8 mouse cellular contexts compared by ENCODE assay signal in the genomic region with DNA sequence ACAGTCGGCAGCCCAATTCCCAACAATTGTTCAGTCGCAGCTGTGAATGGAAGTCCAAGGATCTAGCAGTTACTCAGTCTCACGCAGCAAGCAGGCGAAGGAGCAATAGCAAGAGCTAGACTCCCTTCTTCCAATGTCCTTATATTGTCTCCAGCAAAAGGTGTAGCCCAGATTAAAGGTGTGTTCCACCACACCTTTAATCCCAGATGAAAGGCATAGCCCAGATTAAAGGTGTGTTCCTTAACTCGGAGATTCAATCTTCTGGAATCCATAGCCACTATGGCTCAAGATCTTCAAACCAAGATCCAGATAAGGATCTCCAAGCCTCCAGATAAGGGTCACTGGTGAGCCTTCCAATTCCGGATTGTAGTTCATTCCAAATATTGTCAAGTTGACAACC. TPM values are rescaled to one million over a fixed set of nuclear protein-coding genes. Genes with fewer than 3 reads are reported as not detected.
DNase-seq lines count a peak whose midpoint lies in the region; ATAC-seq and TF ChIP-seq lines count a peak whose summit lies in the region.
"Not testable (repeated sequence)": the region's sequence is repeated elsewhere in the genome, so short reads cannot be mapped to it uniquely, and the experiment has no call there.

A gene (minus strand): TSS at position 101 of the 400 bp plus-strand sequence.

- not testable (repeated sequence) for H3K4me1 ChIP-seq in ES-E14 (ENCODE audit: control insufficient read depth in 2 of 2, insufficient read depth in 2 of 2, low read length in 2 of 2, poor library complexity in 1 of 2); cortical plate, adult 2 months (ENCODE audit: control insufficient read depth, insufficient read depth, low read length); kidney, adult 2 months (ENCODE audit: control insufficient read depth, insufficient read depth, low read length); lung, postnatal 0 days (ENCODE audit: insufficient read depth, low read depth, low read length); neural tube, embryonic 15.5 days

- H3K4me2 ChIP-seq in lung, postnatal 0 days (replicated peaks; ENCODE audit: low read depth, low read length); neural tube, embryonic 15.5 days: not testable (repeated sequence)

- H3K9ac ChIP-seq in ES-E14 (ENCODE audit: insufficient read depth, low read depth, low read length, poor library complexity, severe bottlenecking); lung, postnatal 0 days (replicated peaks; ENCODE audit: low read depth); neural tube, embryonic 15.5 days (replicated peaks): not testable (repeated sequence)

- intact Hi-C loops in gastrocnemius, adult 2 months (cut with DNase I); heart, postnatal 10 days (cut with DNase I); left cerebral cortex, postnatal 36 days (cut with DNase I): not testable (repeated sequence)

- not testable (repeated sequence) for TF ChIP-seq POLR2A in cortical plate, adult 2 months (IDR thresholded peaks at IDR 0.05; ENCODE audit: extremely low read depth, insufficient read depth, low read length); kidney, adult 2 months (IDR thresholded peaks at IDR 0.05; ENCODE audit: low read depth, low read length)

- not testable (repeated sequence) for TF ChIP-seq CTCF in cortical plate, adult 2 months (IDR thresholded peaks at IDR 0.05; ENCODE audit: extremely low read depth, insufficient read depth, low read length); gastrocnemius, adult 2 months (IDR thresholded peaks at IDR 0.05); kidney, adult 2 months (conservative IDR thresholded peaks at IDR 0.05; ENCODE audit: insufficient read depth, insufficient read length, low read depth, low read length); lung, postnatal 0 days (IDR thresholded peaks at IDR 0.05)

- not testable (repeated sequence) for DNase-seq in ES-E14 (ENCODE audit: low read depth, low spot score); gastrocnemius, adult 2 months; heart, postnatal 10 days; kidney, adult 2 months; left cerebral cortex, postnatal 36 days (ENCODE audit: low spot score in 2 of 2); lung, postnatal 0 days (ENCODE audit: low spot score)

- in situ Hi-C loops in ES-E14 (cut with MboI; ENCODE audit: low sequenced_read_pairs in 2 of 2, unreplicated experiment in 2 of 2): not testable (repeated sequence)

- WGBS in kidney, adult 2 months: 79% methylated on average over 1 of the region's 6 CpGs
- 20% methylated on average over 1 of the region's 6 CpGs for WGBS in lung, postnatal 0 days
- 95% methylated on average over 1 of the region's 6 CpGs for WGBS in neural tube, embryonic 15.5 days

- not testable (repeated sequence) for H3K36me3 ChIP-seq in ES-E14 (ENCODE audit: control insufficient read depth, insufficient read depth, low read length, poor library complexity, severe bottlenecking); kidney, adult 2 months (ENCODE audit: control insufficient read depth, insufficient read depth, low read length); lung, postnatal 0 days (ENCODE audit: insufficient read depth, low read length); neural tube, embryonic 15.5 days

- ATAC-seq in lung, postnatal 0 days; neural tube, embryonic 15.5 days (ENCODE audit: low FRiP score): not testable (repeated sequence)

- not testable (repeated sequence) for H3K9me3 ChIP-seq in ES-E14 (ENCODE audit: control insufficient read depth, insufficient read depth, low read depth, low read length); lung, postnatal 0 days (ENCODE audit: low read length); neural tube, embryonic 15.5 days (replicated peaks)

- H3K27ac ChIP-seq in ES-E14 (ENCODE audit: insufficient read depth, low read depth, low read length, poor library complexity, severe bottlenecking); cortical plate, adult 2 months (ENCODE audit: insufficient read depth, low read length); gastrocnemius, adult 2 months; kidney, adult 2 months (ENCODE audit: insufficient read depth, low read depth, low read length); lung, postnatal 0 days (ENCODE audit: low read length); neural tube, embryonic 15.5 days (replicated peaks): not testable (repeated sequence)

- not testable (repeated sequence) for H3K4me3 ChIP-seq in ES-E14 (ENCODE audit: insufficient read depth in 1 of 2, low read depth in 1 of 2, low read length in 2 of 2, poor library complexity in 1 of 2, severe bottlenecking in 1 of 2); cortical plate, adult 2 months (ENCODE audit: insufficient read depth, low read length); gastrocnemius, adult 2 months; kidney, adult 2 months (ENCODE audit: insufficient read depth, low read depth, low read length); lung, postnatal 0 days (ENCODE audit: low read depth, low read length); neural tube, embryonic 15.5 days (replicated peaks)

- not testable (repeated sequence) for TF ChIP-seq EP300 in lung, postnatal 0 days (IDR thresholded peaks at IDR 0.05)

- H3K27me3 ChIP-seq in kidney, adult 2 months (replicated peaks; ENCODE audit: control insufficient read depth, insufficient read depth, low read length); lung, postnatal 0 days (replicated peaks; ENCODE audit: insufficient read depth, low read length); neural tube, embryonic 15.5 days (replicated peaks): not testable (repeated sequence)

RNA-seq across cellular contexts. Expression of the gene that starts here (rescaled TPM):
- 80.2 and 93.4 TPM in 2 replicates for total RNA-seq in ES-E14 (2012; rRNA removed)
- polyA plus RNA-seq in cortical plate, adult 2 months (2012; rRNA removed): 23.3 and 26.0 TPM in 2 replicates
- total RNA-seq in gastrocnemius, adult 2 months (2021): 10 to 100 TPM; 11.6 to 13.9 TPM
- total RNA-seq in heart, postnatal 10 days (2021): 10 to 100 TPM; 20.8 to 24.0 TPM
- 17.7 TPM in 2 replicates for polyA plus RNA-seq in kidney, adult 2 months (2012; rRNA removed)
- total RNA-seq in left cerebral cortex, postnatal 36 days (2021): 10 to 100 TPM; 29.1 to 35.4 TPM
- 23.3 and 31.0 TPM in 2 replicates for polyA plus RNA-seq in lung, postnatal 0 days (2015; fragmentation: Nextera tagmentation; extraction: Ambion mirVana)
- polyA plus RNA-seq in neural tube, embryonic 15.5 days (2015; fragmentation: Nextera tagmentation; extraction: Ambion mirVana): 33.5 and 36.9 TPM in 2 replicates
